Mouse (Mus musculus) G1E (cell line): ENCODE measurements at regions not wholly inside any gene's neighbourhood (a gene's known extent, or its start where the extent isn't known, plus 50 kb on each side); places are given as distances from the start of the nearest gene placed in this dataset.

ENCODE experiments used
- ATAC-seq: 2 replicates; pipeline ENCODE4 v1.8.0; 2016; ENCODE audit warnings: mild to moderate bottlenecking; ENCODE audit not compliant: insufficient number of reproducible peaks, poor library complexity, low FRiP score, severe bottlenecking; ENCODE audit errors: extremely low read depth
- DNase-seq: peaks from one replicate; pipeline ENCODE4 v3.0.0; 2012; ENCODE audit warnings: low spot score
- H3K27me3 ChIP-seq: 2 replicates; pipeline ENCODE4 v1.6.1; 2012; ENCODE audit warnings: mild to moderate bottlenecking, low read length, inconsistent platforms; ENCODE audit not compliant: insufficient read depth
- H3K36me3 ChIP-seq: replicated peaks from 2 replicates; pipeline ENCODE3; 2012; ENCODE audit warnings: mild to moderate bottlenecking, inconsistent platforms
- H3K4me1 ChIP-seq: 2 replicates; pipeline ENCODE4 v1.6.1; 2012; ENCODE audit warnings: low read depth, low read length, inconsistent platforms, mixed read lengths; ENCODE audit not compliant: insufficient read depth
- H3K4me3 ChIP-seq: 2 replicates; pipeline ENCODE4 v1.5.1; 2012; ENCODE audit warnings: low read depth, mild to moderate bottlenecking, inconsistent platforms, low read length, moderate library complexity, mixed read lengths
- H3K9me3 ChIP-seq: replicated peaks from 2 replicates; pipeline ENCODE4 v1.6.1; 2012; ENCODE audit warnings: inconsistent platforms
- CTCF ChIP-seq: IDR thresholded peaks from 2 replicates; pipeline ENCODE4 v1.5.1; 2012; ENCODE audit warnings: low read depth, low read length, inconsistent platforms, mixed read lengths
- GATA1 ChIP-seq: IDR thresholded peaks from 2 replicates; pipeline ENCODE4 v1.6.1; 2012; ENCODE audit warnings: borderline replicate concordance, low read length, inconsistent platforms, mixed read lengths
- GATA2 ChIP-seq: IDR thresholded peaks from 2 replicates; pipeline ENCODE4 v1.6.1; 2012; ENCODE audit warnings: low read depth, low read length, inconsistent platforms, borderline replicate concordance
- POLR2AphosphoS5 ChIP-seq: IDR thresholded peaks from 2 replicates; pipeline ENCODE4 v1.6.1; 2012; ENCODE audit warnings: low read depth, low read length, inconsistent platforms; ENCODE audit not compliant: insufficient replicate concordance
- TAL1 ChIP-seq: conservative IDR thresholded peaks from 2 replicates; pipeline ENCODE4 v1.6.1; 2012; ENCODE audit warnings: low read depth, low read length, inconsistent platforms, mixed read lengths

- H3K36me3 ChIP-seq, result no peaks in the 10 kb centered on the region
- no peak for ATAC-seq
- TF ChIP-seq TAL1, result no peak
- TF ChIP-seq GATA1, result no peak
- TF ChIP-seq CTCF, result no peak
- TF ChIP-seq GATA2, result no peak
- peaks cover 36% of the 10 kb centered on the region for H3K27me3 ChIP-seq
- no peak for DNase-seq
- H3K9me3 ChIP-seq, result no peaks in the 10 kb centered on the region
- no peaks in the 10 kb centered on the region for H3K4me1 ChIP-seq
- no peak overlapping the region for H3K4me3 ChIP-seq
These were observed 191.7 kb upstream of the Rreb1 start for GRCm38 (mm10) chr13:37586511-37586910.

- no peak for ATAC-seq
These were observed 190.3 kb upstream of the Rreb1 start for GRCm38 (mm10) chr13:37587911-37588310.

GRCm38 (mm10) chr13:37588528-37589176 is 189.5 kb upstream of the Rreb1 start:
- no peaks in the 10 kb centered on the region for H3K9me3 ChIP-seq
- ATAC-seq (no peak), DNase-seq (no peak)
- H3K36me3 ChIP-seq, result no peaks in the 10 kb centered on the region
- H3K4me1 ChIP-seq, result no peaks in the 10 kb centered on the region
- no peak for TF ChIP-seq POLR2AphosphoS5
- no peak for TF ChIP-seq GATA1
- TF ChIP-seq GATA2, result no peak
- no peak for TF ChIP-seq CTCF
- no peak for TF ChIP-seq TAL1
- no peak overlapping the region for H3K4me3 ChIP-seq
- H3K27me3 ChIP-seq, result peaks cover 43% of the 10 kb centered on the region

More at GRCm38 (mm10) chr13:37587911-37588310, 190.3 kb upstream of the Rreb1 start:
- Histone ChIP-seq H3K36me3 (no peaks in the 10 kb centered on the region), H3K27me3 (peaks cover 43% of the 10 kb centered on the region), H3K4me3 (no peak overlapping the region), H3K9me3 (no peaks in the 10 kb centered on the region), H3K4me1 (no peaks in the 10 kb centered on the region)
- DNase-seq, result no peak
- TF ChIP-seq POLR2AphosphoS5 (no peak), GATA1 (no peak), CTCF (no peak), TAL1 (no peak), GATA2 (no peak)

GRCm38 (mm10) chr13:37592149-37592548 is 186.1 kb upstream of the Rreb1 start:
- Histone ChIP-seq H3K27me3 (peaks cover 33% of the 10 kb centered on the region), H3K9me3 (no peaks in the 10 kb centered on the region), H3K36me3 (no peaks in the 10 kb centered on the region), H3K4me1 (no peaks in the 10 kb centered on the region), H3K4me3 (no peak overlapping the region)
- ATAC-seq (no peak), DNase-seq (no peak)
- TF ChIP-seq TAL1 (no peak), CTCF (no peak), GATA2 (no peak), GATA1 (no peak), POLR2AphosphoS5 (no peak)

GRCm38 (mm10) chr13:37595196-37595595 is 183.0 kb upstream of the Rreb1 start:
- Histone ChIP-seq H3K9me3 (no peaks in the 10 kb centered on the region), H3K27me3 (peaks cover 22% of the 10 kb centered on the region), H3K36me3 (no peaks in the 10 kb centered on the region), H3K4me1 (no peaks in the 10 kb centered on the region), H3K4me3 (no peak overlapping the region)
- no peak for ATAC-seq
- no peak for DNase-seq
- TF ChIP-seq GATA1 (no peak), TAL1 (no peak), POLR2AphosphoS5 (no peak), CTCF (no peak), GATA2 (no peak)

GRCm38 (mm10) chr13:37597575-37597974 is 180.6 kb upstream of the Rreb1 start:
- H3K4me3 ChIP-seq, result no peak overlapping the region
- peaks cover 7% of the 10 kb centered on the region; the same call in 1 of the 2 replicates for H3K27me3 ChIP-seq
- H3K9me3 ChIP-seq, result no peaks in the 10 kb centered on the region
- DNase-seq, result no peak
- H3K36me3 ChIP-seq, result no peaks in the 10 kb centered on the region
- TF ChIP-seq CTCF (no peak), POLR2AphosphoS5 (no peak), TAL1 (no peak), GATA2 (no peak), GATA1 (no peak)
- ATAC-seq, result no peak
- H3K4me1 ChIP-seq, result no peaks in the 10 kb centered on the region
